Mouse (Mus musculus) central nervous system, embryonic 18 days (tissue): Measurements from ENCODE around the gene Arpc2. TPM values are rescaled to one million over a fixed set of nuclear protein-coding genes. Genes with fewer than 3 reads are reported as not detected.

Experiments
- polyA plus RNA-seq: library from polyadenylated mRNA; depleted of rRNA; stranded (reverse); fragments of >200 nt; gene quantifications from 2 replicates; pipeline ENCODE4 v1.2.3, GENCODE M21; 2012; rRNA removed

Gene Arpc2
- 266 and 288 TPM in 2 replicates for polyA plus RNA-seq

DNA sequence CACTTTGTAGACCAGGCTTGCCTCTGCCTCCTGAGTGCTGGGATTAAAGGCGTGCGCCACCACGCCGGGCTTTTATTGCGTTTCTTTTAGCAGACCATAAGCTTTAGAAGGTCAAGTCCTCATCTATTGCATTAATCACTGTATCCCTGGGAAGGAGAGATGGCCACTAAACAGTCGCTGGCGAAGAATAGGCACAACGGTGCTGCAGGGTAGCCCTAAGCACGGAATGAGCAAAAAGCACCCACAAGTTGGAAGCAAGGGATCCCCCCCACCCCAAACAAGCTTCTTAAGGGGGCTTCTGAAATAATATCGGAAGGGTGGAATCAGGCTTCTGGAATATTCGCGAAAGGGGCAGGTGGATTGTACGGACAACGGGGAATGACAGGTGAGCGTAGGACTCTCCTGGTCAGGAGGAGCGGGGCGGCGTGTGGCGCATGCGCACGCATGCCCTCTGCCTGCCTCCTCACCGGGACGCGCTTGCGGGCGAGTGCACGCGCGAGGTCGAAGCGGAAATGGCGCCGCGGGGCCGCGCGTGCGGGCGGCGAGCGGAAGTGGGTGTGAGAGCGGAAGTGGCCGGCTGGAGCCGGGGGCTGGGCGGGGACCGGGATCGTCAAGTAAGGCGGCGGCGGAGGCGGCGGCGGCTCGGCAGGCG, at the start of gene Arpc2:
Gene Arpc2 (plus strand): TSS at position 147 of the 652 bp plus-strand sequence.

DNA sequence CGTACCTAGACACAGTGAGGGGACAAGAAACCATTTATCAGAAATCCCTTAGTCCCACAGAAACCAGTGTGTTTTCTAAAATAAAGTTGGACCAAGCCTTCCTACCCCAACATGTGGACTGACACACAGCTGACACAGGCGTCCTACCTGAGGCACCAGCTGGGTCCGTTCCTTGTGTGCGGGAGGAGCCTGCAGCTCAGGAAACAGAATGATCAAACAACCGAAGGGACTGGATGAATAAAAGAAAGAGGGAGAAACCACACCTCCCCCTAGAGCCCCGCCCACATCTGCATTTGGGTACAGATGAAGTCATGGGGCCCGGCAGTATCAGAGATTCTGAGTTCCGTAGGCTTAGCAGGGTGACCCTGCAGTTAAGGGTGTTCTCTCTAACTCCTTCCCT, 41.4 kb upstream of the Arpc2 start, which contains the start of gene Cxcr1:
Gene Cxcr1 (minus strand): TSS at position 187 of the 400 bp plus-strand sequence.

DNA sequence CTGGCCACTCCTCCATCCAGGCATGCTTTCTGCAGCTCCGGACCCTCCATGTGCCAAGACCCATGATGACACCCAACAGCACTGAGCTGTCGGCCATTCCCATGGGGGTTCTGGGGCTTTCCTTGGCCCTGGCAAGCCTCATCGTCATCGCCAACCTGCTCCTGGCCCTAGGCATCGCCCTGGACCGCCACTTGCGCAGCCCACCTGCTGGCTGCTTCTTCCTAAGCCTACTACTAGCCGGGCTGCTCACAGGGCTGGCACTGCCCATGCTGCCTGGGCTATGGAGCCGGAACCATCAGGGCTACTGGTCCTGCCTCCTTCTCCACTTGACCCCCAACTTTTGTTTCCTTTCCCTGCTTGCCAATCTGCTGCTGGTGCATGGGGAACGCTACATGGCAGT, 42.7 kb downstream of the Arpc2 start, which contains the start of gene Gpbar1:
Gene Gpbar1 (plus strand): TSS at position 13 of the 400 bp plus-strand sequence.

DNA sequence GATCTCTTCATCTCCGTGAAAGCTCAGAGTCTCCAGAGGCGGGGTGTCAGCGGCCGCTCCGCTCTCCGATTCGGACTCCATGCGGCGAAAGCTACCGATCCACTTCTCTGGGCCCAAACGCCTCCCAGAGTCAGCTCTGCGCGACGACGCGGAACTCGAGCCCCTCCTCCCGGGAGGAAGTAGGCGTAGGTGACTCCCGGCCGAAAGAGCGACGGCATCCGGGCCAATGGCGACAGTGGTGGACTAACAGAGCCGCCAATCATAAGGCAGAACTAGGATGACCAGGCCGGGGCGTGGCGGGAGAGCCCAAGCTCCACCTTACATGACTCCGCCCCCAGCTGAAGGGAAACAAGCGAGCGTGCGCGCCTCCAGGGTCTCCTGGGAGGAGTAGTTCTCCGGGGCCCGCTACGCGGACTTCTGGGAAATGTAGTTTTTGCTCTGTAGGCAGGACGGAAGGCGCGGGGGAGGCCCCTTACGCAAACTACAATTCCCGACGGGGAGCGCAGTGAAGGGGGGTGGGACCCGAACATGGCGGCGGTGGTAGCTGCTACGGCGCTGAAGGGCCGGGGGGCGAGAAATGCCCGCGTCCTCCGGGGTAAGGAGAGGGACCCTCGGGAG, 48.8 kb downstream of the Arpc2 start, which contains the start of the genes Aamp and Pnkd:
Gene Aamp (minus strand): TSS at position 196 of the 618 bp plus-strand sequence.
Gene Pnkd (plus strand): TSS at position 388 of the 618 bp plus-strand sequence.

DNA sequence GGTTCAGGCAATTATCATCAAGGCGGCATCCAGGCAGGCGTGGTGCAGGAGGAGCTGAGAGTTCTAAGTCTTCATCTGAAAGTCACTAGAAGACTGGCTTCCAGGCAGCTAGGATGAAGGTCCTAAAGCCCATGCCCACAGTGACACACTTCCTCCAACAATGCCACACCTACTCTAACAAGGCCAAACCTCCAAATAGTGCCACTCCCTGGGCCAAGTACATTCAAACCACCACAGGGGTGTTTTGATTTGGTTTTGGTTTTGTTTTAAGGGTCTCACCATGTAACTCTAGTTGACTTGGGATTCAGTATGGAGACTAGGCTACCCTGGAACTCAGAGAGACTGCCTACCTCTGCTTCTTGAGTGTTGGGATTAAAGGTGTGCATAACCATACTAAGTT, 69.6 kb downstream of the Arpc2 start, which contains the start of gene Tmbim1:
Gene Tmbim1 (minus strand): TSS at position 101 of the 400 bp plus-strand sequence.

Other genes with a start within 250 kb of the Arpc2 start
- gene Tns1, start 111.6 kb upstream of the Arpc2 start, polyA plus RNA-seq: 6.9 and 7.0 TPM in 2 replicates
- 0.27 and 0.39 TPM in 2 replicates for gene Rufy4, start 110.5 kb upstream of the Arpc2 start, polyA plus RNA-seq
- gene Cxcr2, start 82.1 kb upstream of the Arpc2 start, polyA plus RNA-seq: 0.09 and 0.13 TPM in 2 replicates
- gene Cxcr1, start 41.5 kb upstream of the Arpc2 start, polyA plus RNA-seq: not detected in 2 replicates
- not detected in 2 replicates for gene Gpbar1, start 42.5 kb downstream of the Arpc2 start, polyA plus RNA-seq
- 164 and 172 TPM in 2 replicates for gene Aamp, start 48.7 kb downstream of the Arpc2 start, polyA plus RNA-seq
- 65.4 and 67.8 TPM in 2 replicates for gene Pnkd, start 48.8 kb downstream of the Arpc2 start, polyA plus RNA-seq
- 5.6 and 7.7 TPM in 2 replicates for gene Tmbim1, start 69.5 kb downstream of the Arpc2 start, polyA plus RNA-seq
- gene Catip, start 126.0 kb downstream of the Arpc2 start, polyA plus RNA-seq: 2.4 and 2.9 TPM in 2 replicates
- 1.6 and 1.8 TPM in 2 replicates for gene Slc11a1, start 139.1 kb downstream of the Arpc2 start, polyA plus RNA-seq
- 18.5 and 21.3 TPM in 2 replicates for gene Ctdsp1, start 155.4 kb downstream of the Arpc2 start, polyA plus RNA-seq
- gene Vil1, start 173.3 kb downstream of the Arpc2 start, polyA plus RNA-seq: 0.22 and 0.28 TPM in 2 replicates